Mouse (Mus musculus) adrenal gland, postnatal 25 days (tissue): ENCODE results near the gene Man1a. TPM values are rescaled to one million over a fixed set of nuclear protein-coding genes. Genes with fewer than 3 reads are reported as not detected.

Experiments
- DNase-seq: peaks from one replicate; pipeline ENCODE4 v3.0.0; 2021; ENCODE audit warnings: mixed read lengths
- total RNA-seq: library from RNA; stranded (reverse); gene quantifications from 2 replicates; pipeline ENCODE4 v1.2.3, GENCODE M21; 2021

The Man1a gene
- total RNA-seq, 1 experiment from 2014 or later, result 126 TPM

- DNase-seq, result no peak
Measured at GRCm38 (mm10) chr10:54014116-54014758, 62.2 kb downstream of the Man1a start.

DNA sequence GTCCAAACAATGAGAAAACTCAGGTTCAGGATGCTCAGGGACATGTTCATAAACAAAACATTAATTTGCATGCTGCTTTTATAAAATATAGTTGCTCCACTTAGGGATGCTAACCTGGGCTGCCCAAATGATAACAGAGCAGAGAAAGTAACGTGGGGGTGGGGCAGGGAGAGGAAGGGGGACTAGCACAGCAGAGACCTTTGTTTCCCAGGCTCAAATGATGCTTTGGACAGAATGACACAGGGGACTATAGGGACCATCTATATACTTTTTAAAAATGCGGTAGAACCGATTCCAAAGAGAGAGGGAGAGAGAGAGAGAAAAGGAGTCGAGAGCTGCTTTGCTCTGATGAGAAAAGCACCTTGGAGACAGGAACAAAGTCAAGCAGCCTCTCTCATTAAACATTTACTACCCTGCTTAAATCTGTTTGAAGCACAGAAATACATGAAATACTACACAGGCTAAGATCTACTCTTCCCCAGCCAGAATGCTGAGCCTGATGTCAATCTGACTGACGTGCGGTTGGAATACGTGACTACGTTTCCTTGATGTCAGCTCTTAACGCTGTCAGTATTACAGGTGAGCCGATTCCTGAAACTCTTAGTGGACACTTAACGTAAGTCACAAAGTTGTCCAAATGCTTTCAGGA is 63.1 kb downstream of the Man1a start:
- no peak for DNase-seq

- DNase-seq, result no peak
Measured at GRCm38 (mm10) chr10:54009154-54009553, 67.3 kb downstream of the Man1a start.

- no peak for DNase-seq
Measured at GRCm38 (mm10) chr10:54006868-54007267, 69.5 kb downstream of the Man1a start.

GRCm38 (mm10) chr10:54005847-54006246 is 70.6 kb downstream of the Man1a start:
- no peak for DNase-seq

GRCm38 (mm10) chr10:54002936-54003335 is 73.5 kb downstream of the Man1a start:
- no peak for DNase-seq

GRCm38 (mm10) chr10:53997301-53997700 is 79.1 kb downstream of the Man1a start:
- no peak for DNase-seq

GRCm38 (mm10) chr10:53996216-53996615 is 80.2 kb downstream of the Man1a start:
- DNase-seq, result no peak

DNA sequence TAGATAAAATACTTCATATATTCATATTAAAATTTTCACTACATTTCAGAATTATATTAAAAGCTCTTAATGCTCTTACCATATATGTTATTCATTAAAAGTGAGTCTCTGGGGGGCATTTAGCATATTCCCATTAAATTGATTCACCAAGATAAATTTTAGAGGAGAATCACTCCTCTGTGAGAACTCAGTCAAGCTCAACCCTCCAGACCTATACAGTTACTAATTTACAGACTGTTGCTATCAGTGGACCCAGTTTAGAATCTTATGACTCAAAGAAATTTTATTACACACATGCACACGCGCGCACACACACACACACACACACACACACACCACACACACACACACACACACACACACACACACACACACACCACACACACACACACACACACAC is 81.8 kb downstream of the Man1a start:
- DNase-seq, result no peak

DNA sequence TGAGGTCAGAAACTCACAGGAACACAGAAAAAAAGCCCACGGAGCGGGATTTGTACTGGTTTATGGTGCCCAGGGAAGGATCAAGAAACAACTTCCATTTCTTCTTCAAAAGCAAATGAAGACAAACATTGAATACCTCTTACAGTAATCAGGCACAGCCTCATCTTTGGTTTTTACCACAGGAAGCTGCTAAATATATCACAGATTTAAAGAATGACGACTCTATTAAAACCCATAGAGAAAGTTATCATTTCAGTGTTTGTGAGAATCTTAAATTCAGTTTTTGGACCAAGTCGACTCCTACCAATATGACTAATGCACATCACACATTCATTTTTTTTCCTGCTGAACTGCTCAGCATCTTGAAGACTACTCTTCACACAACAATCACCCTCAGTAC is 86.0 kb downstream of the Man1a start:
- DNase-seq, result no peak

GRCm38 (mm10) chr10:53984894-53985293 is 91.5 kb downstream of the Man1a start:
- no peak for DNase-seq

DNA sequence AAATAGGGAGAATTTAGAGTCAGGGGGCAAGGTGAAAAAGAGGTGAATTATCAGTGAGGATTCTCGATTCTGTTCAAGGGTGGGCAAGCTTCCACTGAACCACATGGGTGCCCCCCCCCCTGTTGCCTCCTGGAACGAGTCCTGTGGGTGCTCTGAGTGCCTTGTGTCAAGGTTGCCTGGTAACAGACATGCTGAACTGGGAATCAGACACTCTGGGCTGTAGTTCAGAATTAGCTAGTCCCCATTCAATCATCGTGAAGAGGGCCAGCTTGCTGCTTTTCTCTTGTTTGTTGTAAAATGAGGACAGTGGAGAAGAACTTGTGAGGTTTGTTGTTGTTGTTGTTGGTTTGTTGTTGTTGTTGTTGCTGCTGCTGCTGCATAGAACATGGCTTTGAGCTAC is 92.3 kb downstream of the Man1a start:
- no peak for DNase-seq

- DNase-seq, result no peak
Measured at GRCm38 (mm10) chr10:53978647-53979046, 97.8 kb downstream of the Man1a start.

DNA sequence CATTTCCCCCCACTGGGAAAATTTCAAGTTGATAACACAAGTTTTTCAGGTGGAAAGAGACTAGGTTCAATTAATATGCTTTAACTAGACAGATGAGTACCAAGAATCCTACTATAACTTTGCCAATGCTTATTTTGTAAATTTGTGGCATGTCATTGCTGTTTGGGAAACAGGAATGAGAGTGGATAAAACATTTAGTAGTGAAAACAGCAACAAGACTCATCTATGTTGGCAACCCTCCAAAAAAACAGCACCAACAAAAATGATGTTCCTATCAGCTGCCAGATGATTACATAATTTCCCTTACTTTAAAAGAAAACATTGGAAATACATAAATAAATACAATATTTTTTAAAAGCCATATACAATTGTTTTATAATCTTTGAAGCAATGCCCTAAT is 102.2 kb downstream of the Man1a start:
- no peak for DNase-seq

GRCm38 (mm10) chr10:53959759-53960158 is 116.7 kb downstream of the Man1a start:
- DNase-seq, result no peak

DNA sequence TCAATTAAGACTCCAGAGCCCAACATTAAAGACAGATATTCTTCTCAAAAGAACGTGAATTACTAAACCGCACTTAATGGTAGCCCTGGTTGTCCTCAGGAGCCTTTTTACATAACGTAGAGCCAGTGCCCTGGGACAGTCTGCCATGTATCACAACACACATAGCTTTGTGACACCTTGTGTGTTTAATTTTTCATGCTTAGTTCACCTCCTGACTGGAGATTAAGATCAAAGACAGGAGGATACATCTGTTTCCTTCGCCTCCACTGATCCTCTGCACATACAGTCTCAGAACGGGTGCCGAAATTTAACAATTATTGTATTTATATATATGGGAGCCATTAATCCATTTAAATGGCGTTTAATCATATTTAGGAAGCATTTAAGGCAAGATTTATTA is 134.8 kb downstream of the Man1a start:
- DNase-seq, result no peak

DNA sequence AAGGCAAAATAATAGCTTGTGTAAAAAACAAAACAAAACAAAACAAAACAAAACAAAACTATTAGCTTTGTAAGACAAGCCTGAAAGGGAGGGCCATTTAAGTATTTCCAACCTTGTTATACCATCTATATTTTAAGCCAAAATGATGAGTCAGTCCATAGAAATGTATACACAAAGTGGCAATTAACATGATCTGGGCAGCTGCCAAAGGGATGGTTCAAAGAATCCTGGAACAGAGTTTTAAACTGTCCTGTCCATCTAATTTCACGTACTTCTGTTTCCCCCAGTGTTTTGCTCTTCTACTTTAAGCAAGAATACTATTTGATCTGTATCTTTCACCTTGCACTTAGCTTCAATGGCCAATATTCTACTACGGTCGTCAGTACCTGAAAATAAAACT is 138.2 kb downstream of the Man1a start:
- DNase-seq, result no peak

GRCm38 (mm10) chr10:53936078-53936477 is 140.3 kb downstream of the Man1a start:
- DNase-seq, result no peak

GRCm38 (mm10) chr10:53929722-53930500 is 146.5 kb downstream of the Man1a start:
- DNase-seq, result no peak

GRCm38 (mm10) chr10:53927904-53928303 is 148.5 kb downstream of the Man1a start:
- no peak for DNase-seq

- DNase-seq, result no peak
Measured at GRCm38 (mm10) chr10:53925456-53925855, 151.0 kb downstream of the Man1a start.

DNA sequence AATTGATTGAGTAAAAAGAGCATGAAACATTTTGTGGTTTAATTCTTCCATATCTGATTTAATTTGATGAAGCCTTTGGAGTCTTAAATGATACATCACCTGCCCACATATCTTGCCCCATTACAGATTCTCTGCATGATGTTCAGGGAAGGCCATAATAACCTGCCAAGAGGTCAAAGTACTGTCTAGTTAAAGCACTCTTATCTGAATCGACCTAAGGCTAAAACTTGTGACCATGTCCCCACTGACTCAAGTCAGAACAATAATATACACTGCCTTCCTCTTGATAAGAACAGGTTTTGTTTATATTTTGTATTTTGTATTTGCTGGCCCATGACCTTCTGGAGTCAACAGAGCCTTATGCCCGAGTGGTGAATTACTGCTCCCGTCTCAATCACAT is 154.2 kb downstream of the Man1a start:
- no peak for DNase-seq

DNA sequence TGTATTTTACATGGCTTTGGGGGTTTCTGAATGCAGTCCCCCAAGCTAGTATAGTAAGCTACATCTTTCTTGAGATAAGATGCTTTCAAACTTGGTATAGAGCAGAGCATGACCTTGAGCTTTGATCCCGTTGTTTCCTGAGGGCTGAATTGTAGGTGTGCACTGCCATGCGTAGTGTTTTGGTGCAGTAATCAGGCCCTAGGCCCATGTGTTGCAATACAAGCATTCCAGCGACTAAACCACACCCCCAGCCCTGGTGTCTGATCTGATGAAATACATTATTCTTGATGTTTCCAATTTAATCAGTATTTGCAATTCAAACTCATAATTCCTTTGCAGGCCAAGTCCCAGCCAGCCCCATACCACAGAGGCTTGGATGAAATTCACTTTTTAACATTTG is 158.9 kb downstream of the Man1a start:
- no peak for DNase-seq

- DNase-seq, result no peak
Measured at GRCm38 (mm10) chr10:53915719-53916118, 160.7 kb downstream of the Man1a start.
